Mouse (Mus musculus): Measurements from ENCODE around the gene Selenoo.

- TF ChIP-seq EP300 (IDR thresholded peaks at IDR 0.05; ENCODE audit: low read depth) (no peak), CTCF (IDR thresholded peaks at IDR 0.05; ENCODE audit: low read depth) (no peak)
These were observed 15.5 kb downstream of the Selenoo start for GRCm38 (mm10) chr15:89104425-89104824.
